Mouse (Mus musculus): ENCODE measurements around the gene Sytl3.

DNA sequence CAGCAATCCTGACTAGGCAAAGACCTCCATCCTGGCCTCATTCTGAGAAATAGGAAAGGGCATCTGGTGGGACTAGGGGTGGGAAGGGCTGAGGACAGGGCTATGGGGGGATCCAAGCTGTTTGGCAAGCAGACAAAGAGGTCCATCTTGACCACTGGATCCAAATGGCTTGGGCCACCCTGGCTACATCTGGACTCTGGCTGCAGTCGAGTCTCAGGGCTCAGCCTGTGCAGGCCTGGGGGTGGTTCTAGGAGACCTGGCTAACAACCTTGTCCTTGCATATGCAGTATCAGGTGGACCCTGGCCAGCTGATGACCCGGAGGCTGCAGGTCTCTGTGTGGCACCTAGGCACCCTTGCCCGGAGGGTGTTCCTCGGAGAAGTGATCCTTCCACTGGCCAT, 73.8 kb downstream of the Sytl3 start:
- TF ChIP-seq CTCF (IDR thresholded peaks at IDR 0.05; ENCODE audit: low read depth) (no peak), EP300 (IDR thresholded peaks at IDR 0.05; ENCODE audit: low read depth) (no peak)
